Mouse (Mus musculus): ENCODE results near the gene Cntnap2. TPM values are rescaled to one million over a fixed set of nuclear protein-coding genes. Genes with fewer than 3 reads are reported as not detected.

Cntnap2 gene
- polyA plus RNA-seq, 1 experiment from 2014 or later: 5.7 TPM

GRCm38 (mm10) chr6:46563470-46563869 lies 1504.3 kb downstream of the Cntnap2 start:
- Histone ChIP-seq H3K36me3 (no peaks in the 10 kb centered on the region), H3K4me3 (no peak overlapping the region), H3K27ac (no peak overlapping the region), H3K27me3 (no peaks in the 10 kb centered on the region), H3K4me1 (no peaks in the 10 kb centered on the region), H3K9ac (no peak overlapping the region), H3K4me2 (replicated peaks) (no peak overlapping the region), H3K9me3 (no peaks in the 10 kb centered on the region)
- 87% methylated on average over 2 of the region's 2 CpGs for WGBS
- no peak for ATAC-seq (ENCODE audit: insufficient number of reproducible peaks, insufficient read depth, low FRiP score, low TSS enrichment)

GRCm38 (mm10) chr6:46575055-46575454 lies 1515.9 kb downstream of the Cntnap2 start:
- Histone ChIP-seq H3K4me3 (no peak overlapping the region), H3K27ac (no peak overlapping the region), H3K9me3 (no peaks in the 10 kb centered on the region), H3K9ac (no peak overlapping the region), H3K4me1 (0 out of 2 replicates have a peak, but pooled peaks cover 3% of the 10 kb centered on the region), H3K27me3 (no peaks in the 10 kb centered on the region), H3K4me2 (replicated peaks) (no peak overlapping the region), H3K36me3 (no peaks in the 10 kb centered on the region)
- no peak for ATAC-seq (ENCODE audit: insufficient number of reproducible peaks, insufficient read depth, low FRiP score, low TSS enrichment)
- 30% methylated on average over 3 of the region's 3 CpGs for WGBS

- no peak overlapping the region for H3K27ac ChIP-seq
- no peak overlapping the region for H3K9ac ChIP-seq
- no peaks in the 10 kb centered on the region for H3K36me3 ChIP-seq
- H3K9me3 ChIP-seq: no peaks in the 10 kb centered on the region
- H3K27me3 ChIP-seq: no peaks in the 10 kb centered on the region
- no peak for ATAC-seq (ENCODE audit: insufficient number of reproducible peaks, insufficient read depth, low FRiP score, low TSS enrichment)
- H3K4me3 ChIP-seq: no peak overlapping the region
- H3K4me1 ChIP-seq: no peaks in the 10 kb centered on the region
- no peak overlapping the region for H3K4me2 ChIP-seq (replicated peaks)
Measured at GRCm38 (mm10) chr6:46612365-46612764, 1553.2 kb downstream of the Cntnap2 start.

GRCm38 (mm10) chr6:46612872-46613271 lies 1553.7 kb downstream of the Cntnap2 start:
- H3K9ac ChIP-seq: no peak overlapping the region
- H3K4me1 ChIP-seq: no peaks in the 10 kb centered on the region
- 77% methylated on average over 3 of the region's 3 CpGs for WGBS
- H3K27me3 ChIP-seq: no peaks in the 10 kb centered on the region
- H3K4me2 ChIP-seq (replicated peaks): no peak overlapping the region
- no peak for ATAC-seq (ENCODE audit: insufficient number of reproducible peaks, insufficient read depth, low FRiP score, low TSS enrichment)
- H3K4me3 ChIP-seq: no peak overlapping the region
- no peaks in the 10 kb centered on the region for H3K9me3 ChIP-seq
- no peak overlapping the region for H3K27ac ChIP-seq
- H3K36me3 ChIP-seq: no peaks in the 10 kb centered on the region

GRCm38 (mm10) chr6:46669018-46669417 lies 1609.9 kb downstream of the Cntnap2 start:
- no peak overlapping the region for H3K9ac ChIP-seq
- H3K36me3 ChIP-seq: no peaks in the 10 kb centered on the region
- no peaks in the 10 kb centered on the region for H3K4me1 ChIP-seq
- 86% methylated on average over 1 of the region's 1 CpGs for WGBS
- ATAC-seq (ENCODE audit: insufficient number of reproducible peaks, insufficient read depth, low FRiP score, low TSS enrichment): no peak
- H3K4me2 ChIP-seq (replicated peaks): no peak overlapping the region
- no peak overlapping the region for H3K4me3 ChIP-seq
- no peak overlapping the region for H3K27ac ChIP-seq
- no peaks in the 10 kb centered on the region for H3K27me3 ChIP-seq
- H3K9me3 ChIP-seq: no peaks in the 10 kb centered on the region

- H3K9me3 ChIP-seq: no peaks in the 10 kb centered on the region
- no peak overlapping the region for H3K4me3 ChIP-seq
- H3K4me2 ChIP-seq (replicated peaks): no peak overlapping the region
- H3K4me1 ChIP-seq: no peaks in the 10 kb centered on the region
- 68% methylated on average over 2 of the region's 2 CpGs for WGBS
- H3K27ac ChIP-seq: no peak overlapping the region
- no peak overlapping the region for H3K9ac ChIP-seq
- no peaks in the 10 kb centered on the region for H3K27me3 ChIP-seq
- no peaks in the 10 kb centered on the region for H3K36me3 ChIP-seq
- no peak for ATAC-seq (ENCODE audit: insufficient number of reproducible peaks, insufficient read depth, low FRiP score, low TSS enrichment)
Measured at GRCm38 (mm10) chr6:46675081-46675480, 1615.9 kb downstream of the Cntnap2 start.

- Histone ChIP-seq H3K4me1 (no peaks in the 10 kb centered on the region), H3K4me3 (no peak overlapping the region), H3K36me3 (no peaks in the 10 kb centered on the region), H3K27ac (no peak overlapping the region), H3K9me3 (no peaks in the 10 kb centered on the region), H3K4me2 (replicated peaks) (no peak overlapping the region), H3K9ac (no peak overlapping the region), H3K27me3 (no peaks in the 10 kb centered on the region)
- WGBS: 81% methylated on average over 4 of the region's 4 CpGs
- no peak for ATAC-seq (ENCODE audit: insufficient number of reproducible peaks, insufficient read depth, low FRiP score, low TSS enrichment)
Measured at GRCm38 (mm10) chr6:46675621-46676020, 1616.5 kb downstream of the Cntnap2 start.

- Histone ChIP-seq H3K9ac (no peak overlapping the region), H3K9me3 (no peaks in the 10 kb centered on the region), H3K4me3 (no peak overlapping the region), H3K36me3 (no peaks in the 10 kb centered on the region), H3K27ac (no peak overlapping the region), H3K27me3 (no peaks in the 10 kb centered on the region), H3K4me2 (replicated peaks) (no peak overlapping the region), H3K4me1 (no peaks in the 10 kb centered on the region)
- ATAC-seq (ENCODE audit: insufficient number of reproducible peaks, insufficient read depth, low FRiP score, low TSS enrichment): no peak
- WGBS: 70% methylated on average over 1 of the region's 1 CpGs
Measured at GRCm38 (mm10) chr6:46696187-46696586, 1637.0 kb downstream of the Cntnap2 start.

GRCm38 (mm10) chr6:46699343-46699742 lies 1640.2 kb downstream of the Cntnap2 start:
- no peak overlapping the region for H3K4me3 ChIP-seq
- no peak overlapping the region for H3K27ac ChIP-seq
- H3K4me1 ChIP-seq: no peaks in the 10 kb centered on the region
- H3K9me3 ChIP-seq: no peaks in the 10 kb centered on the region
- H3K27me3 ChIP-seq: no peaks in the 10 kb centered on the region
- 83% methylated on average over 2 of the region's 2 CpGs for WGBS
- H3K36me3 ChIP-seq: no peaks in the 10 kb centered on the region
- no peak overlapping the region for H3K9ac ChIP-seq
- no peak for ATAC-seq (ENCODE audit: insufficient number of reproducible peaks, insufficient read depth, low FRiP score, low TSS enrichment)
- no peak overlapping the region for H3K4me2 ChIP-seq (replicated peaks)

- H3K27ac ChIP-seq: no peak overlapping the region
- no peaks in the 10 kb centered on the region for H3K4me1 ChIP-seq
- H3K9me3 ChIP-seq: no peaks in the 10 kb centered on the region
- H3K4me2 ChIP-seq (replicated peaks): no peak overlapping the region
- H3K36me3 ChIP-seq: no peaks in the 10 kb centered on the region
- no peak for ATAC-seq (ENCODE audit: insufficient number of reproducible peaks, insufficient read depth, low FRiP score, low TSS enrichment)
- no peak overlapping the region for H3K4me3 ChIP-seq
- WGBS: 82% methylated on average over 7 of the region's 7 CpGs
- no peaks in the 10 kb centered on the region for H3K27me3 ChIP-seq
- H3K9ac ChIP-seq: no peak overlapping the region
Measured at GRCm38 (mm10) chr6:46704293-46705170, 1645.4 kb downstream of the Cntnap2 start.

GRCm38 (mm10) chr6:46705926-46706325 lies 1646.8 kb downstream of the Cntnap2 start:
- Histone ChIP-seq H3K4me2 (replicated peaks) (no peak overlapping the region), H3K4me1 (no peaks in the 10 kb centered on the region), H3K27me3 (no peaks in the 10 kb centered on the region), H3K9me3 (no peaks in the 10 kb centered on the region), H3K9ac (no peak overlapping the region), H3K27ac (no peak overlapping the region), H3K36me3 (no peaks in the 10 kb centered on the region), H3K4me3 (no peak overlapping the region)
- WGBS: 92% methylated on average over 3 of the region's 3 CpGs
- no peak for ATAC-seq (ENCODE audit: insufficient number of reproducible peaks, insufficient read depth, low FRiP score, low TSS enrichment)

- no peaks in the 10 kb centered on the region for H3K36me3 ChIP-seq
- H3K27me3 ChIP-seq: no peaks in the 10 kb centered on the region
- ATAC-seq (ENCODE audit: insufficient number of reproducible peaks, insufficient read depth, low FRiP score, low TSS enrichment): no peak
- no peak overlapping the region for H3K27ac ChIP-seq
- no peaks in the 10 kb centered on the region for H3K4me1 ChIP-seq
- WGBS: 83% methylated on average over 2 of the region's 2 CpGs
- H3K4me2 ChIP-seq (replicated peaks): no peak overlapping the region
- H3K9me3 ChIP-seq: no peaks in the 10 kb centered on the region
- no peak overlapping the region for H3K4me3 ChIP-seq
- no peak overlapping the region for H3K9ac ChIP-seq
Measured at GRCm38 (mm10) chr6:46716576-46716975, 1657.4 kb downstream of the Cntnap2 start.

Data from embryonic facial prominence, embryonic 12.5 days (tissue).